Mouse (Mus musculus) intestine, embryonic 15.5 days (tissue): ENCODE data around the gene Chrna10. TPM values are rescaled to one million over a fixed set of nuclear protein-coding genes. Genes with fewer than 3 reads are reported as not detected.

Experiments used
- ATAC-seq: fragments of 200-750 bp; cut with Nextera tagmentation; 2 replicates; pipeline ENCODE4 v1.8.0; 2017; ENCODE audit warnings: moderate TSS enrichment, moderate library complexity
- H3K27ac ChIP-seq: fragments of 300-500 bp; sonication (generic); 2 replicates; pipeline ENCODE4 v1.5.1; 2015; ENCODE audit warnings: mild to moderate bottlenecking, inconsistent platforms
- H3K27me3 ChIP-seq: fragments of 300-500 bp; sonication (generic); replicated peaks from 2 replicates; pipeline ENCODE4 v1.6.1; 2015; ENCODE audit warnings: inconsistent platforms
- H3K36me3 ChIP-seq: fragments of 300-500 bp; sonication (generic); 2 replicates; pipeline ENCODE4 v1.6.1; 2015; ENCODE audit warnings: inconsistent platforms
- H3K4me1 ChIP-seq: fragments of 300-500 bp; sonication (generic); replicated peaks from 2 replicates; pipeline ENCODE4 v1.6.1; 2015; ENCODE audit warnings: inconsistent platforms
- H3K4me2 ChIP-seq: fragments of 300-500 bp; sonication (generic); replicated peaks from 2 replicates; pipeline ENCODE4 v1.6.1; 2015; ENCODE audit warnings: mild to moderate bottlenecking, inconsistent platforms
- H3K4me3 ChIP-seq: fragments of 300-500 bp; sonication (generic); replicated peaks from 2 replicates; pipeline ENCODE4 v1.5.1; 2015; ENCODE audit warnings: inconsistent platforms
- H3K9ac ChIP-seq: fragments of 300-500 bp; sonication (generic); 2 replicates; pipeline ENCODE4 v1.6.1; 2015; ENCODE audit warnings: inconsistent platforms
- H3K9me3 ChIP-seq: fragments of 300-500 bp; sonication (generic); 2 replicates; pipeline ENCODE4 v1.6.1; 2016; ENCODE audit warnings: inconsistent platforms
- WGBS: fragments of 180-500 bp; shearing (Covaris S2); methylation state at CpG from one replicate; pipeline ENCODE4 v1.1.7; 2015; 5-methylcytosine and 5-hydroxymethylcytosine counted together
- polyA plus RNA-seq: library from polyadenylated mRNA; unstranded; fragments of >200 nt; fragmentation: Nextera tagmentation; extraction: Ambion mirVana; gene quantifications from 2 replicates; pipeline ENCODE4 v1.2.1, GENCODE M21; 2015

Chrna10 gene
- polyA plus RNA-seq, 1 experiment from 2014 or later, result 0.06 TPM

- no peak overlapping the region for H3K9ac ChIP-seq
- no peaks in the 10 kb centered on the region for H3K27me3 ChIP-seq
- no peak overlapping the region for H3K27ac ChIP-seq
- peaks cover 46% of the 10 kb centered on the region for H3K36me3 ChIP-seq
- H3K4me2 ChIP-seq, result no peak overlapping the region
- H3K9me3 ChIP-seq, result no peaks in the 10 kb centered on the region
- no peak for ATAC-seq
- no peak overlapping the region for H3K4me3 ChIP-seq
- H3K4me1 ChIP-seq, result no peaks in the 10 kb centered on the region
- WGBS, result 73% methylated on average over 7 of the region's 7 CpGs
Measured at GRCm38 (mm10) chr7:102078517-102078916, 38.1 kb downstream of the Chrna10 start.

GRCm38 (mm10) chr7:102076714-102077296, 39.8 kb downstream of the Chrna10 start:
- no peak for ATAC-seq
- H3K27me3 ChIP-seq, result no peaks in the 10 kb centered on the region
- H3K4me1 ChIP-seq, result no peaks in the 10 kb centered on the region
- WGBS, result 84% methylated on average over 7 of the region's 7 CpGs
- H3K36me3 ChIP-seq, result peaks cover 42% of the 10 kb centered on the region
- no peak overlapping the region for H3K9ac ChIP-seq
- H3K27ac ChIP-seq, result no peak overlapping the region
- H3K4me3 ChIP-seq, result no peak overlapping the region
- H3K9me3 ChIP-seq, result no peaks in the 10 kb centered on the region
- H3K4me2 ChIP-seq, result no peak overlapping the region

GRCm38 (mm10) chr7:102066363-102066762, 50.3 kb downstream of the Chrna10 start:
- Histone ChIP-seq H3K27me3 (no peaks in the 10 kb centered on the region), H3K4me3 (peak overlapping the region; percentile 65), H3K27ac (no peak overlapping the region), H3K9me3 (no peaks in the 10 kb centered on the region), H3K4me1 (peaks cover 12% of the 10 kb centered on the region; the same call in 1 of the 2 replicates), H3K9ac (0 out of 2 replicates have a peak overlapping the region, but pooled peaks have one; percentile 23), H3K36me3 (no peaks in the 10 kb centered on the region), H3K4me2 (peak overlapping the region; percentile 67)
- WGBS, result 60% methylated on average over 6 of the region's 6 CpGs
- no peak for ATAC-seq

- Histone ChIP-seq H3K4me1 (peaks cover 12% of the 10 kb centered on the region; the same call in 1 of the 2 replicates), H3K27me3 (no peaks in the 10 kb centered on the region)
- WGBS, result under 1% methylated on average over 56 of the region's 56 CpGs
Measured at GRCm38 (mm10) chr7:102065046-102065891, 51.4 kb downstream of the Chrna10 start, which contains the start of the genes Rnf121, Xndc1 and Xntrpc. Gene Rnf121, minus strand, starts transcription at chr7:102065469. Gene Xndc1, plus strand, starts transcription at chr7:102065511. Gene Xntrpc, plus strand, starts transcription at chr7:102065713.

GRCm38 (mm10) chr7:102064655-102065045, 52.0 kb downstream of the Chrna10 start:
- Histone ChIP-seq H3K4me1 (peaks cover 12% of the 10 kb centered on the region; the same call in 1 of the 2 replicates), H3K27ac (peak overlapping the region; percentile 71; the same call in 1 of the 2 replicates), H3K9ac (peak overlapping the region; percentile 64), H3K36me3 (no peaks in the 10 kb centered on the region), H3K9me3 (no peaks in the 10 kb centered on the region), H3K4me3 (peak overlapping the region; percentile 65), H3K27me3 (no peaks in the 10 kb centered on the region), H3K4me2 (peak overlapping the region; percentile 67)
- peak; percentile 12 for ATAC-seq
- under 1% methylated on average over 9 of the region's 9 CpGs for WGBS

More at GRCm38 (mm10) chr7:102065046-102065891, 51.4 kb downstream of the Chrna10 start, which contains the start of the genes Rnf121, Xndc1 and Xntrpc:
- peak; percentile 98 for ATAC-seq
- Histone ChIP-seq H3K4me2 (peak within 1 kb of the TSS; percentile 67), H3K9ac (peak within 1 kb of the TSS; percentile 64), H3K4me3 (peak within 1 kb of the TSS; percentile 65), H3K9me3 (no peaks in the 10 kb centered on the region), H3K27ac (peak within 1 kb of the TSS; percentile 72), H3K36me3 (no peaks in the 10 kb centered on the region)

- no peak for ATAC-seq
- WGBS, result 69% methylated on average over 9 of the region's 9 CpGs
- Histone ChIP-seq H3K27me3 (no peaks in the 10 kb centered on the region), H3K36me3 (peaks cover 4% of the 10 kb centered on the region; the same call in 1 of the 2 replicates), H3K4me1 (peaks cover 12% of the 10 kb centered on the region; the same call in 1 of the 2 replicates), H3K9me3 (no peaks in the 10 kb centered on the region), H3K4me3 (peak overlapping the region; percentile 65), H3K9ac (no peak overlapping the region), H3K4me2 (peak overlapping the region; percentile 67), H3K27ac (0 out of 2 replicates have a peak overlapping the region, but pooled peaks have one; percentile 11)
Measured at GRCm38 (mm10) chr7:102063891-102064290, 52.7 kb downstream of the Chrna10 start.

- Histone ChIP-seq H3K27ac (0 out of 2 replicates have a peak overlapping the region, but pooled peaks have one; percentile 25), H3K4me1 (peaks cover 12% of the 10 kb centered on the region; the same call in 1 of the 2 replicates), H3K4me2 (0 out of 2 replicates have a peak overlapping the region, but pooled peaks have one; percentile 20), H3K36me3 (peaks cover 5% of the 10 kb centered on the region; the same call in 1 of the 2 replicates), H3K27me3 (no peaks in the 10 kb centered on the region), H3K9me3 (no peaks in the 10 kb centered on the region), H3K4me3 (no peak overlapping the region), H3K9ac (no peak overlapping the region)
- WGBS, result 64% methylated on average over 1 of the region's 1 CpGs
- peak; percentile 42 for ATAC-seq
Measured at GRCm38 (mm10) chr7:102062203-102062602, 54.4 kb downstream of the Chrna10 start.

- WGBS, result 72% methylated on average over 3 of the region's 3 CpGs
- ATAC-seq, result no peak
- Histone ChIP-seq H3K4me3 (no peak overlapping the region), H3K36me3 (peaks cover 5% of the 10 kb centered on the region; the same call in 1 of the 2 replicates), H3K9ac (no peak overlapping the region), H3K4me1 (peaks cover 9% of the 10 kb centered on the region; the same call in 1 of the 2 replicates), H3K4me2 (no peak overlapping the region), H3K27ac (no peak overlapping the region), H3K27me3 (no peaks in the 10 kb centered on the region), H3K9me3 (no peaks in the 10 kb centered on the region)
Measured at GRCm38 (mm10) chr7:102061353-102061752, 55.3 kb downstream of the Chrna10 start.

Other genes starting within 250 kb of the Chrna10 start
- gene Folr1, start 246.0 kb downstream of the Chrna10 start, polyA plus RNA-seq, result 121 and 149 TPM in 2 replicates
- gene Lamtor1, start 210.9 kb downstream of the Chrna10 start, polyA plus RNA-seq, result 184 and 199 TPM in 2 replicates
- gene Tomt, start 210.5 kb downstream of the Chrna10 start, polyA plus RNA-seq, result 0.29 and 0.38 TPM in 2 replicates
- gene Lrrc51, start 182.9 kb downstream of the Chrna10 start, polyA plus RNA-seq, result 6.7 and 9.2 TPM in 2 replicates
- 54.6 and 55.5 TPM in 2 replicates for gene Numa1, start 182.7 kb downstream of the Chrna10 start, polyA plus RNA-seq
- 2.3 and 2.8 TPM in 2 replicates for gene Il18bp, start 98.1 kb downstream of the Chrna10 start, polyA plus RNA-seq
- 28.0 and 30.3 TPM in 2 replicates for gene Rnf121, start 51.4 kb downstream of the Chrna10 start, polyA plus RNA-seq
- gene Xndc1, start 51.3 kb downstream of the Chrna10 start, polyA plus RNA-seq, result 22.9 and 24.3 TPM in 2 replicates
- gene Xntrpc, start 51.1 kb downstream of the Chrna10 start, polyA plus RNA-seq, result 0.75 and 1.0 TPM in 2 replicates
- gene Trpc2, start 33.7 kb downstream of the Chrna10 start, polyA plus RNA-seq, result not detected in 2 replicates
- 0.34 and 0.59 TPM in 2 replicates for gene Art1, start 15.1 kb downstream of the Chrna10 start, polyA plus RNA-seq
- 0.32 and 0.68 TPM in 2 replicates for gene Art5, start 7.3 kb downstream of the Chrna10 start, polyA plus RNA-seq
- 31.4 and 33.4 TPM in 2 replicates for gene Nup98, start 93.3 kb upstream of the Chrna10 start, polyA plus RNA-seq
- 98.9 and 109 TPM in 2 replicates for gene Pgap2, start 93.4 kb upstream of the Chrna10 start, polyA plus RNA-seq
- 60.2 and 62.1 TPM in 2 replicates for gene Rhog, start 139.2 kb upstream of the Chrna10 start, polyA plus RNA-seq
- gene Stim1, start 151.0 kb upstream of the Chrna10 start, polyA plus RNA-seq, result 20.1 TPM in 2 replicates